Mouse (Mus musculus) hindbrain, embryonic 11.5 days (tissue): ENCODE data around the gene Serpina3i. TPM values are rescaled to one million over a fixed set of nuclear protein-coding genes. Genes with fewer than 3 reads are reported as not detected.
A peak's percentile ranks its signal among the peaks of the same experiment; 100 is the strongest.

Source experiments
- ATAC-seq: fragments of 200-750 bp; cut with Nextera tagmentation; 2 replicates; pipeline ENCODE4 v1.8.0; 2017; ENCODE audit warnings: mild to moderate bottlenecking, moderate TSS enrichment, moderate library complexity; ENCODE audit not compliant: low FRiP score
- DNase-seq: peaks from one replicate; pipeline ENCODE4 v3.0.0-alpha.2; 2015; ENCODE audit warnings: low spot score
- H3K27ac ChIP-seq: fragments of 300-500 bp; sonication (generic); 2 replicates; pipeline ENCODE4 v1.5.1; 2014; ENCODE audit warnings: mild to moderate bottlenecking, low read depth, low read length
- H3K27me3 ChIP-seq: fragments of 300-500 bp; sonication (generic); 2 replicates; pipeline ENCODE4 v1.6.1; 2014; ENCODE audit warnings: mild to moderate bottlenecking, low read length, moderate library complexity, mixed read lengths; ENCODE audit not compliant: control insufficient read depth, insufficient read depth
- H3K36me3 ChIP-seq: fragments of 300-500 bp; sonication (generic); 2 replicates; pipeline ENCODE4 v1.6.1; 2014; ENCODE audit warnings: mild to moderate bottlenecking, low read length, moderate library complexity, mixed read lengths; ENCODE audit not compliant: control insufficient read depth, insufficient read depth
- H3K4me1 ChIP-seq: fragments of 300-500 bp; sonication (generic); replicated peaks from 2 replicates; pipeline ENCODE4 v1.6.1; 2014; ENCODE audit warnings: low read length, mixed read lengths; ENCODE audit not compliant: control insufficient read depth, insufficient read depth
- H3K4me2 ChIP-seq: fragments of 300-500 bp; sonication (generic); replicated peaks from 2 replicates; pipeline ENCODE4 v1.6.1; 2014; ENCODE audit warnings: mild to moderate bottlenecking, low read depth, low read length
- H3K4me3 ChIP-seq: fragments of 300-500 bp; sonication (generic); 2 replicates; pipeline ENCODE4 v1.5.1; 2014; ENCODE audit warnings: low read depth, low read length
- H3K9ac ChIP-seq: fragments of 300-500 bp; sonication (generic); 2 replicates; pipeline ENCODE4 v1.6.1; 2014; ENCODE audit warnings: low read depth, low read length
- H3K9me3 ChIP-seq: fragments of 300-500 bp; sonication (generic); 2 replicates; pipeline ENCODE4 v1.6.1; 2016; ENCODE audit warnings: low read length; ENCODE audit not compliant: control insufficient read depth
- WGBS: fragments of 180-500 bp; shearing (Covaris S2); extraction: QIAGEN DNeasy Blood & Tissue Kit; methylation state at CpG from one replicate; pipeline ENCODE4 v1.1.7; 2014; 5-methylcytosine and 5-hydroxymethylcytosine counted together
- polyA plus RNA-seq: library from polyadenylated mRNA; unstranded; fragments of >200 nt; fragmentation: Nextera tagmentation; extraction: Ambion mirVana; gene quantifications from 2 replicates; pipeline ENCODE4 v1.2.1, GENCODE M21; 2014

The Serpina3i gene
- polyA plus RNA-seq, 1 experiment from 2014 or later: not detected

- 22% methylated on average over 3 of the region's 3 CpGs for WGBS
- Histone ChIP-seq H3K9me3 (no peaks in the 10 kb centered on the region), H3K4me3 (no peak overlapping the region), H3K9ac (no peak overlapping the region), H3K4me2 (no peak overlapping the region), H3K4me1 (no peaks in the 10 kb centered on the region), H3K36me3 (no peaks in the 10 kb centered on the region), H3K27me3 (no peaks in the 10 kb centered on the region), H3K27ac (no peak overlapping the region)
- DNase-seq (no peak), ATAC-seq (0 out of 2 replicates have a peak, but pooled peaks have one; percentile 51)
These were observed 16.1 kb downstream of the Serpina3i start for GRCm38 (mm10) chr12:104279056-104279435.

GRCm38 (mm10) chr12:104283380-104283779, 20.5 kb downstream of the Serpina3i start:
- 96% methylated on average over 11 of the region's 11 CpGs for WGBS
- H3K4me1 ChIP-seq: no peaks in the 10 kb centered on the region
- H3K27me3 ChIP-seq: no peaks in the 10 kb centered on the region
- no peak overlapping the region for H3K4me3 ChIP-seq
- DNase-seq: no peak
- H3K27ac ChIP-seq: no peak overlapping the region
- no peaks in the 10 kb centered on the region for H3K9me3 ChIP-seq
- no peak overlapping the region for H3K9ac ChIP-seq
- no peaks in the 10 kb centered on the region for H3K36me3 ChIP-seq
- H3K4me2 ChIP-seq: no peak overlapping the region
- ATAC-seq: no peak

- ATAC-seq (no peak), DNase-seq (no peak)
- Histone ChIP-seq H3K27me3 (no peaks in the 10 kb centered on the region), H3K4me3 (no peak overlapping the region), H3K27ac (no peak overlapping the region), H3K4me1 (no peaks in the 10 kb centered on the region), H3K9me3 (no peaks in the 10 kb centered on the region), H3K9ac (no peak overlapping the region), H3K36me3 (no peaks in the 10 kb centered on the region), H3K4me2 (no peak overlapping the region)
These were observed 25.4 kb downstream of the Serpina3i start for GRCm38 (mm10) chr12:104288336-104288735.

- no peak overlapping the region for H3K27ac ChIP-seq
- H3K9me3 ChIP-seq: no peaks in the 10 kb centered on the region
- H3K36me3 ChIP-seq: no peaks in the 10 kb centered on the region
- 59% methylated on average over 4 of the region's 4 CpGs for WGBS
- DNase-seq (no peak), ATAC-seq (no peak)
- no peak overlapping the region for H3K4me3 ChIP-seq
- H3K4me2 ChIP-seq: no peak overlapping the region
- H3K27me3 ChIP-seq: no peaks in the 10 kb centered on the region
- H3K4me1 ChIP-seq: no peaks in the 10 kb centered on the region
- no peak overlapping the region for H3K9ac ChIP-seq
These were observed 26.9 kb downstream of the Serpina3i start for GRCm38 (mm10) chr12:104289872-104290271.

- 88% methylated on average over 2 of the region's 2 CpGs for WGBS
- Histone ChIP-seq H3K4me3 (no peak overlapping the region), H3K9me3 (no peaks in the 10 kb centered on the region), H3K27me3 (no peaks in the 10 kb centered on the region), H3K9ac (no peak overlapping the region), H3K4me2 (no peak overlapping the region), H3K27ac (no peak overlapping the region), H3K4me1 (no peaks in the 10 kb centered on the region), H3K36me3 (no peaks in the 10 kb centered on the region)
- ATAC-seq (no peak), DNase-seq (no peak)
These were observed 31.0 kb downstream of the Serpina3i start for GRCm38 (mm10) chr12:104293963-104294362.

GRCm38 (mm10) chr12:104298049-104298448, 35.1 kb downstream of the Serpina3i start:
- WGBS: 87% methylated on average over 2 of the region's 2 CpGs
- no peak overlapping the region for H3K9ac ChIP-seq
- H3K9me3 ChIP-seq: no peaks in the 10 kb centered on the region
- no peak overlapping the region for H3K27ac ChIP-seq
- ATAC-seq (no peak), DNase-seq (no peak)
- H3K27me3 ChIP-seq: no peaks in the 10 kb centered on the region
- H3K4me2 ChIP-seq: no peak overlapping the region
- no peaks in the 10 kb centered on the region for H3K4me1 ChIP-seq
- no peaks in the 10 kb centered on the region for H3K36me3 ChIP-seq
- no peak overlapping the region for H3K4me3 ChIP-seq

GRCm38 (mm10) chr12:104305991-104306390, 43.1 kb downstream of the Serpina3i start:
- H3K4me3 ChIP-seq: no peak overlapping the region
- H3K9me3 ChIP-seq: no peaks in the 10 kb centered on the region
- WGBS: 88% methylated on average over 4 of the region's 4 CpGs
- ATAC-seq: no peak
- no peak overlapping the region for H3K9ac ChIP-seq
- DNase-seq: no peak
- H3K27ac ChIP-seq: no peak overlapping the region
- H3K27me3 ChIP-seq: no peaks in the 10 kb centered on the region
- no peaks in the 10 kb centered on the region for H3K4me1 ChIP-seq
- no peak overlapping the region for H3K4me2 ChIP-seq
- no peaks in the 10 kb centered on the region for H3K36me3 ChIP-seq

GRCm38 (mm10) chr12:104314253-104314652, 51.3 kb downstream of the Serpina3i start, which contains the start of gene Serpina3j:
Serpina3j (plus strand) TSS chr12:104314553.
- no peaks in the 10 kb centered on the region for H3K4me1 ChIP-seq
- no peaks in the 10 kb centered on the region for H3K9me3 ChIP-seq
- H3K27ac ChIP-seq: no peak within 1 kb of the TSS
- ATAC-seq: no peak
- no peaks in the 10 kb centered on the region for H3K36me3 ChIP-seq
- no peak for DNase-seq
- H3K27me3 ChIP-seq: no peaks in the 10 kb centered on the region
- no peak within 1 kb of the TSS for H3K4me2 ChIP-seq
- H3K4me3 ChIP-seq: no peak within 1 kb of the TSS
- no peak within 1 kb of the TSS for H3K9ac ChIP-seq
- 78% methylated on average over 1 of the region's 1 CpGs for WGBS
